Mouse (Mus musculus): ENCODE results near the gene Scrn2.

GRCm38 (mm10) chr11:96996773-96997379 is 32.9 kb upstream of the Scrn2 start:
- TF ChIP-seq CTCF (IDR thresholded peaks at IDR 0.05; ENCODE audit: borderline replicate concordance, extremely low read depth, insufficient read depth, insufficient read length) (no peak), POLR2A (IDR thresholded peaks at IDR 0.05; ENCODE audit: borderline replicate concordance, extremely low read depth, insufficient read depth, insufficient read length, poor library complexity, severe bottlenecking) (no peak)

All from brain, embryonic 14.5 days (tissue).